Mouse (Mus musculus): ENCODE measurements around the gene Lamc2. TPM values are rescaled to one million over a fixed set of nuclear protein-coding genes. Genes with fewer than 3 reads are reported as not detected.

Gene Lamc2
- polyA plus RNA-seq, 1 experiment from 2014 or later = 12.1 TPM

DNA sequence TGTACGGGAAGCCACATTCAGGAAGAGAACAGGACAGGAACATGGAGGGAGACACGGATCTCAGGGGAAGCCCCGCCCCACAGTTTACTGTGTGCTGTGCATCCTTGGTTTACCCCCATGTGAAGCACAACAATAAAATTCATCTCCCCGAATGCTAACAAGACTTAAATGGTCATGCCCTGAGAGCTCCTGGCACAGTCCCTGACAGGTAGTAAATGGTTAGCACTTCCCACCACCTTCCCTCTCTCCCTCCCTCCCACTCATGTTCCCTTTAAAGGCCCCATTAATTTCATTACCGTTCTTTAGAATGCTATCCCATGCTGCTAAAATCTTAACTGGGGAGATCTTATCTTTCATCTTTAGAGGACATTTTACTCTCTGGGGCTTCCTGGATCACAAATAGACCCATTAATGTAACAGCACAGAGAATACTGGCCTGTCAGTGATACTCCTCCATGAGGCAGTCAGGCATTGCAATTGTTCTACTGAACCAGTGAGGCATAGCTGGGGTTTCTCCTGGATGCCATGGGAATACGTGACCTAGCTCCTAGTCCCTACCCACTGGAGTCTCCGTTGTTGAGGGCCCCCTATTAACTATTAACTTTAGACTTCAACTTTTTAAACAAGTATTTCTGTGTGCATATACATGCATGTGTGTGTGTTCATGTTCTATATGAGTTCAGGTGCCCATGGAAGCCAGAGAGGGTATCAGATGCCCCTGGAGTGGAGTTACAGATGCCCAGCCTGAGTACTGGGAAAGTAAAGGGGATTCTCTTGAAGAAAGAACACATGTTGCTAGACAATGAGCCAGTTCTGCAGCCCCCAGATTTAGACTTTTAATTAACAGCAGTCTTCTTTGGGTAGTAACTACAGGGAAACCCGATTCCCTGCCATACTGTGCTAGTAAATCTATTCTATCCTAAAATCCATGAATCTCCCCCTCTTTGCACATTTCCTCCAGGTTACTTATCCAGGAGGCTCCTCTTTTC is 60.7 kb downstream of the Lamc2 start:
- no peak overlapping the region for H3K4me2 ChIP-seq
- no peak overlapping the region for H3K4me3 ChIP-seq
- ATAC-seq (ENCODE audit: insufficient number of reproducible peaks, low FRiP score, low TSS enrichment, low read depth) = no peak
- no peak overlapping the region for H3K27ac ChIP-seq
- H3K27me3 ChIP-seq = no peaks in the 10 kb centered on the region
- 57% methylated on average over 8 of the region's 8 CpGs for WGBS
- no peak overlapping the region for H3K9ac ChIP-seq
- H3K36me3 ChIP-seq = no peaks in the 10 kb centered on the region
- no peaks in the 10 kb centered on the region for H3K9me3 ChIP-seq
- H3K4me1 ChIP-seq = no peaks in the 10 kb centered on the region

- H3K9me3 ChIP-seq = no peaks in the 10 kb centered on the region
- H3K36me3 ChIP-seq = no peaks in the 10 kb centered on the region
- H3K27ac ChIP-seq = no peak overlapping the region
- H3K4me3 ChIP-seq = no peak overlapping the region
- H3K4me1 ChIP-seq = no peaks in the 10 kb centered on the region
- H3K27me3 ChIP-seq = no peaks in the 10 kb centered on the region
- no peak overlapping the region for H3K9ac ChIP-seq
- 63% methylated on average over 5 of the region's 5 CpGs for WGBS
- ATAC-seq (ENCODE audit: insufficient number of reproducible peaks, low FRiP score, low TSS enrichment, low read depth) = no peak
- H3K4me2 ChIP-seq = no peak overlapping the region
These were observed 61.7 kb downstream of the Lamc2 start for GRCm38 (mm10) chr1:153124502-153124901.

DNA sequence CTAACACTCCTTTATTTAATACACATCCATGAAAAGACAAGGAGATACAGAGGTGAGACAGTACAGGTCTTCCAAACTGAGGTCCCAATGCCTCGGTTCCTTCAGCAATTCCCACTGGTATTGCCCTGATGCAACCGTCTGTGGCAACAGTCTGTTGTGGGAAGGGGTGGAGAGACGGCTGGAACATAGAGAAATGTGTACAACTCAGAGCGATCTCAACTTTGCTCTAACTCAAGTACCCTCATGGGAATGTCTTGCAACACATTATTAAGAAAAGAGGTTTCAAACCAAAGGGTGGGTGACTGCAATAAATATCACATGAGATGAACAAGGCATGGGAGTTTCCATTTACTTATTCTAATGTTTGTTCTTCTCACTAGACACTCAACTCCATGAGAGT is 63.5 kb downstream of the Lamc2 start:
- Histone ChIP-seq H3K9me3 (no peaks in the 10 kb centered on the region), H3K27ac (no peak overlapping the region), H3K4me3 (no peak overlapping the region), H3K4me2 (no peak overlapping the region), H3K36me3 (no peaks in the 10 kb centered on the region), H3K9ac (no peak overlapping the region), H3K27me3 (no peaks in the 10 kb centered on the region), H3K4me1 (no peaks in the 10 kb centered on the region)
- WGBS = 85% methylated on average over 4 of the region's 4 CpGs
- ATAC-seq (ENCODE audit: insufficient number of reproducible peaks, low FRiP score, low TSS enrichment, low read depth) = no peak

GRCm38 (mm10) chr1:153121320-153121719 is 64.9 kb downstream of the Lamc2 start:
- no peaks in the 10 kb centered on the region for H3K9me3 ChIP-seq
- H3K36me3 ChIP-seq = no peaks in the 10 kb centered on the region
- H3K4me3 ChIP-seq = no peak overlapping the region
- no peaks in the 10 kb centered on the region for H3K27me3 ChIP-seq
- 67% methylated on average over 5 of the region's 5 CpGs for WGBS
- no peak overlapping the region for H3K4me2 ChIP-seq
- no peak for ATAC-seq (ENCODE audit: insufficient number of reproducible peaks, low FRiP score, low TSS enrichment, low read depth)
- no peaks in the 10 kb centered on the region for H3K4me1 ChIP-seq
- H3K27ac ChIP-seq = no peak overlapping the region
- no peak overlapping the region for H3K9ac ChIP-seq

- H3K4me2 ChIP-seq = no peak overlapping the region
- ATAC-seq (ENCODE audit: insufficient number of reproducible peaks, low FRiP score, low TSS enrichment, low read depth) = no peak
These were observed 65.7 kb downstream of the Lamc2 start for GRCm38 (mm10) chr1:153120544-153120943.

DNA sequence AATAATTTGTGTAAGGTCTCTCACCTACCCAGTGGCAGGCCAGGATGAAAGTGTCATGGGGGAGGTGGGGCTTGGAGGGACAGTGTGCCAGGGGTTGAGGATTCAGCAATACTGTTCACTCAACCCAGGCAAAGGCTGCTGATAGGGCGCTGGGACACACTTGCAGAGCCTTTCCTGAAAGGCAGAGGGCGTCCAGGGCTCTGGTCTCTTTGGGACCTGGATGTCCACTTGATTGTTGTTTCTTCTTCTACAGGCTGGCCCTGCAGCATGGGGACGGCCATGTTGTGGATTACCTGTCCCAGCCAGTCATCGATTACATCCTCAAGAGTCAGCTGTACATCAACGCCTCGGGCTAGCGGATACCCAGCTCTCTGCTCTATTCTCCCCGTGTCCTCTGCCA is 70.9 kb downstream of the Lamc2 start:
- Histone ChIP-seq H3K27ac (no peak overlapping the region), H3K4me2 (no peak overlapping the region), H3K27me3 (no peaks in the 10 kb centered on the region), H3K9ac (no peak overlapping the region), H3K4me1 (no peaks in the 10 kb centered on the region), H3K4me3 (no peak overlapping the region), H3K9me3 (no peaks in the 10 kb centered on the region), H3K36me3 (no peaks in the 10 kb centered on the region)
- 85% methylated on average over 8 of the region's 8 CpGs for WGBS
- ATAC-seq (ENCODE audit: insufficient number of reproducible peaks, low FRiP score, low TSS enrichment, low read depth) = no peak

More at GRCm38 (mm10) chr1:153120544-153120943, 65.7 kb downstream of the Lamc2 start:
- no peaks in the 10 kb centered on the region for H3K4me1 ChIP-seq
- H3K36me3 ChIP-seq = no peaks in the 10 kb centered on the region
- H3K9ac ChIP-seq = no peak overlapping the region
- no peaks in the 10 kb centered on the region for H3K27me3 ChIP-seq
- 66% methylated on average over 6 of the region's 6 CpGs for WGBS
- no peak overlapping the region for H3K27ac ChIP-seq
- no peaks in the 10 kb centered on the region for H3K9me3 ChIP-seq
- no peak overlapping the region for H3K4me3 ChIP-seq

DNA sequence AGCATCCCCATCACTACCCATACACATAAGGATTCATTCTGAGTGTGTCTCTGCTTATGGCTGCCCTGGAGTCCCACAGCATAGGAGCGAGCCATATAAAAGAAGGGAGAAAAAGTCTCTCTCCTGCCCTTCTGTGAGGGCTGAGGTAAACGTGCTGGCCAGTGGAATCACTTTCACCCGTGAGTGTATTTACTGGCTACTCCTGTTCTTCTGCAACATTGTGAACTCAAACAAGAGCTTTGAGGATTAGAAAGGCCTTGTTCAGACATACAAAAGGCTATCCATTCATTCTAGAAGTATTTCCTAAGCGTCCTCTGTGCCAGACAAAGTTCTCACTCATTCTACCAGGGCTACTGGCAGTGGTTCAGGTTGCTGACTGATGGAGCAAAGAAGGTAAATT is 74.7 kb downstream of the Lamc2 start:
- 71% methylated on average over 4 of the region's 4 CpGs for WGBS
- no peaks in the 10 kb centered on the region for H3K4me1 ChIP-seq
- no peaks in the 10 kb centered on the region for H3K27me3 ChIP-seq
- no peaks in the 10 kb centered on the region for H3K9me3 ChIP-seq
- no peak overlapping the region for H3K4me2 ChIP-seq
- H3K9ac ChIP-seq = no peak overlapping the region
- H3K4me3 ChIP-seq = no peak overlapping the region
- no peak for ATAC-seq (ENCODE audit: insufficient number of reproducible peaks, low FRiP score, low TSS enrichment, low read depth)
- H3K27ac ChIP-seq = no peak overlapping the region
- no peaks in the 10 kb centered on the region for H3K36me3 ChIP-seq

- WGBS = 30% methylated on average over 3 of the region's 3 CpGs
- H3K4me1 ChIP-seq = no peaks in the 10 kb centered on the region
- no peaks in the 10 kb centered on the region for H3K27me3 ChIP-seq
- no peaks in the 10 kb centered on the region for H3K9me3 ChIP-seq
- no peaks in the 10 kb centered on the region for H3K36me3 ChIP-seq
- no peak overlapping the region for H3K4me2 ChIP-seq
- no peak overlapping the region for H3K9ac ChIP-seq
- no peak for ATAC-seq (ENCODE audit: insufficient number of reproducible peaks, low FRiP score, low TSS enrichment, low read depth)
- H3K27ac ChIP-seq = no peak overlapping the region
- H3K4me3 ChIP-seq = no peak overlapping the region
These were observed 76.4 kb downstream of the Lamc2 start for GRCm38 (mm10) chr1:153109836-153110235.

DNA sequence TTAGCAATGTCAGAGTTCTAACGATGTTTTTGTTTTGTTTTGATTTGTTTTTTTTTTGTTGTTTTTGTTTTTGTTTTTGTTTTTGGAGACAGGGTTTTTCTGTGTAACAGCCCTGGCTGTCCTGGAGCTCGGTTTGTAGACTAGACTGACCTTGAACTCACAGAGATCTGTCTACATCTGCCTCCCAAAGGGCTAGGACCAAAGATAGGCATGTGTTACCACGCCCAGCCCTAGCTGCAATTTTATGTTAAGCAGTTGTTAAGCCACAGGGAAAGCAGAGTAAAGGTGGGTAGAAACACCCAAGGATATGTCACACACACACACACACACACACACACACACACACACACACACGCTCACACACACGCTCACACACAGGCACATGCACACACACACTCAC is 76.9 kb downstream of the Lamc2 start:
- 78% methylated on average over 5 of the region's 5 CpGs for WGBS
- no peak overlapping the region for H3K27ac ChIP-seq
- no peaks in the 10 kb centered on the region for H3K36me3 ChIP-seq
- no peaks in the 10 kb centered on the region for H3K9me3 ChIP-seq
- H3K4me3 ChIP-seq = no peak overlapping the region
- no peak overlapping the region for H3K4me2 ChIP-seq
- no peaks in the 10 kb centered on the region for H3K27me3 ChIP-seq
- no peaks in the 10 kb centered on the region for H3K4me1 ChIP-seq
- H3K9ac ChIP-seq = no peak overlapping the region
- no peak for ATAC-seq (ENCODE audit: insufficient number of reproducible peaks, low FRiP score, low TSS enrichment, low read depth)

GRCm38 (mm10) chr1:153107866-153108265 is 78.4 kb downstream of the Lamc2 start:
- 25% methylated on average over 7 of the region's 7 CpGs for WGBS
- Histone ChIP-seq H3K4me2 (no peak overlapping the region), H3K9me3 (no peaks in the 10 kb centered on the region), H3K27me3 (no peaks in the 10 kb centered on the region), H3K9ac (no peak overlapping the region), H3K4me1 (no peaks in the 10 kb centered on the region), H3K27ac (no peak overlapping the region), H3K4me3 (no peak overlapping the region), H3K36me3 (no peaks in the 10 kb centered on the region)
- no peak for ATAC-seq (ENCODE audit: insufficient number of reproducible peaks, low FRiP score, low TSS enrichment, low read depth)

- 0 out of 2 replicates have a peak, but pooled peaks cover 5% of the 10 kb centered on the region for H3K4me1 ChIP-seq
- no peaks in the 10 kb centered on the region for H3K36me3 ChIP-seq
- H3K4me3 ChIP-seq = no peak overlapping the region
- 68% methylated on average over 11 of the region's 12 CpGs for WGBS
- no peak overlapping the region for H3K27ac ChIP-seq
- no peak overlapping the region for H3K9ac ChIP-seq
- H3K9me3 ChIP-seq = no peaks in the 10 kb centered on the region
- H3K4me2 ChIP-seq = no peak overlapping the region
- ATAC-seq (ENCODE audit: insufficient number of reproducible peaks, low FRiP score, low TSS enrichment, low read depth) = no peak
- no peaks in the 10 kb centered on the region for H3K27me3 ChIP-seq
These were observed 81.4 kb downstream of the Lamc2 start for GRCm38 (mm10) chr1:153104804-153105203.

GRCm38 (mm10) chr1:153103186-153103554 is 83.1 kb downstream of the Lamc2 start:
- no peaks in the 10 kb centered on the region for H3K36me3 ChIP-seq
- no peak overlapping the region for H3K9ac ChIP-seq
- H3K9me3 ChIP-seq = no peaks in the 10 kb centered on the region
- H3K4me3 ChIP-seq = no peak overlapping the region
- H3K4me1 ChIP-seq = peaks cover 5% of the 10 kb centered on the region; the same call in 1 of the 2 replicates
- WGBS = over 99% methylated on average over 8 of the region's 8 CpGs
- H3K27me3 ChIP-seq = no peaks in the 10 kb centered on the region
- no peak overlapping the region for H3K27ac ChIP-seq
- ATAC-seq (ENCODE audit: insufficient number of reproducible peaks, low FRiP score, low TSS enrichment, low read depth) = no peak
- no peak overlapping the region for H3K4me2 ChIP-seq
